Mouse (Mus musculus): ENCODE measurements around the gene Ttc34. TPM values are rescaled to one million over a fixed set of nuclear protein-coding genes. Genes with fewer than 3 reads are reported as not detected.

The Ttc34 gene
- total RNA-seq, 2 experiments from 2014 or later: 0.14 TPM; not detected in 1

GRCm38 (mm10) chr4:154856480-154856837 is 19.2 kb downstream of the Ttc34 start:
- intact Hi-C loops (cut with DNase I): no loop called here
- DNase-seq: no peak

- intact Hi-C loops (cut with DNase I): no loop called here
- no peak for DNase-seq
Observed at GRCm38 (mm10) chr4:154856882-154857281, 19.6 kb downstream of the Ttc34 start.

DNA sequence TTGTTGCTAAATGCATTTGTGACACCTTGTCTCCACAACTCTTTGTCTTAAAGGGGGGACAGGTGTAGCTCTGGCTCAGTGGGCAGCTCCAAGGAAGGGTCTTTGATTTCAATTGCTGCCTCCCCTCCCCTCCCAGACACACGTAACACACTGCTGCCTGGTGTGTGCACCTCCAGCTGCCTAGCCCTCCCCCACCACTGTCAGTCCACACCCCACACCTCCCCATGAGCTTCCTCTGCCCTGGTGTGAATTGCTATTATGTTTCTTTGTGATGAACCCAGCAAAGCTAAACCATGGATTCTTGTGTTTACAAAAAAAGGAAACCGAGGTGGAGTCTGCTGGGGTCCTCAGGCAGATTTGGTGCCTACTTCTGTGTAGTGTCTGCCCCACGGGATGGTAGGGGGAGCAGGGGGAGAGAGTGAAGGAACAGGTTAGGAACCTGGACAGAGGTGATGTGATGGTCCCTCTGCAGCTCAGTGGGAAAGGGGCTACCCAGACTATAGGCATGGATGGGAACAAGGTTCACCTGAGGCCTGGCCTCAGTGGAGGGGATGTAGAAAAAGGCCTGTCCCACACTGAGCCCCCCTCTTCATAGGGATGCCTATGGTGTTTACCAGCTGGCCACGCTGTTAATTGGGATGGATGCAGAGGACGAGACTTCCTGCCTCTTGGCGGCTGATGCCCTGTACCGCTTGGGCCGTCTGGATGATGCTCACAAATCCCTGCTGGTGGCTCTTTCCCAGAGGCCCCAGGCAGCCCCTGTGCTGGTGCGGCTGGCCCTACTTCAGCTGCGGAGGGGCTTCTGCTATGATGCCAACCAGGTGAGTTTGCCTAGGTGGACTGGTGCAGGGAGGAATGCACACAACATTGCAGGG is 20.3 kb downstream of the Ttc34 start:
- DNase-seq: no peak
- intact Hi-C loops (cut with DNase I): no loop called here

DNA sequence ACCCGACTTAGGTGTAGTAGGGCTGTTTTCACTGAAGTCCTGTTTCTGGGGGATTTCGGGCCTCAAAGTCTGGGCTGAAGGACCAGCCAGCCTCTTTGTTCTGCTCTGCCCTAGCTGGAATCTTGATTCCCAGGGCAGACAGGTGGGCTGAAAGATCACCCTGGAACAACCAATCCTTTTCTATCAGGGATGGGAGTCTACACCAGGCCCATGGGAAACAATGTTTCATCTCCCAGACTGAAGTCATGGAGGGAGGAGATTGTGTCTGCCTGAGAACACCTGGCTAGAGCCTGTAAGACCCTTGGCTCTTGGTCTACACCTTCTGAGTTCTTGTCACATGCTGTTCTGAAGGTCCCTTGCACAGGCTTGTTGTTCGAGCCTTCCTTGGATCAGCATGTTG is 21.3 kb downstream of the Ttc34 start:
- intact Hi-C loops (cut with DNase I): no loop called here
- no peak for DNase-seq

- intact Hi-C loops (cut with DNase I): no loop called here
- DNase-seq: no peak
Observed at GRCm38 (mm10) chr4:154861967-154862366, 24.7 kb downstream of the Ttc34 start.

DNA sequence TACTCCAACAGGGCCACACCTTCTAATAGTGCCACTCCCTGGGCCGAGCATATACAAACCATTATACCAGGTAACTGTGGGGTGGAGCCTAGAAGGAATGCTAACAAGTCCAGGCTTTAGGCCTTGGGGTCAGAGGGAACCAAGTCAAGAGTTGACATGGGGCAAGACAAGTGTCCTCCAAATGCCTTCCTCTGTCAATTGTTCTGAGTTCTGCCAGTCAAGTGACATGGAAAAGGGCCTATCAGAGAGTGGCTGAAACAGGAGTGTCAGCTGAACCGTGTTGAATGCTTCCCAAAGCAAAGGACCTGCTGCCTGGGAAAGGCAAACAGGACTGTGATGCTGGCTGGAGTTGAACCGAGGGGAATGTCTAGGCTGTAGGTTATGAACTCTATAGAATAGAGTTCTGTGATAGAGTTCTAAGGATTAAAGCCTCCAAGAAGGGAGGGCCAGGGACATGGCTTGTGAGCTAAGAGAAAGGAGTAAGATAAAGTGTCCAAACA is 26.2 kb downstream of the Ttc34 start:
- no peak for DNase-seq
- intact Hi-C loops (cut with DNase I): no loop called here

DNA sequence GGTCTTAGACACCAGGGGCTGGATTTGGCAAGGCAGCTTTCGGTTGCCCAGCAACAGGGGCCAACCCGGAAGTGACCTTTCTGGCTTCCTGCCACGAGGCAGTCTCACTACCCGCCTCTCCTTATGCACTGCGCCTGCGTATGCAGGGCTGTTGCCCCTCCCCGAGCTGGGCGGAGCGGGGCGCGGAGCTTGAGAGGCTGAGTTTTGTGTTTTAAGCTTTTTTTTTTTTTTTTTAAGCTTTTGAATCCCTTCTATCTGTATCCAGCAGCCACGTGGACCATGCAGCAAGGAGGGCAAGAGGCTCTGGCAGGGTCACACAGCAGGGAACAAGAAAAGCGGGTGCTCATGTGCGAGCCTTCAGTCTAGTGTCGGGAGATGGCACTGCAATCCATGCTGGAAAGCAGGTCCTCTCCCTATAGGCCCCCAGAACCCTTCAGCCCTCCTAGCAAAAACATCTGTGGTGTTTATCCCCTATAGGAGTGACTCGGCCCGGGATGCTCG is 27.1 kb downstream of the Ttc34 start:
- DNase-seq: peak; percentile 89 to 91
- intact Hi-C loops (cut with DNase I): no loop called here

DNA sequence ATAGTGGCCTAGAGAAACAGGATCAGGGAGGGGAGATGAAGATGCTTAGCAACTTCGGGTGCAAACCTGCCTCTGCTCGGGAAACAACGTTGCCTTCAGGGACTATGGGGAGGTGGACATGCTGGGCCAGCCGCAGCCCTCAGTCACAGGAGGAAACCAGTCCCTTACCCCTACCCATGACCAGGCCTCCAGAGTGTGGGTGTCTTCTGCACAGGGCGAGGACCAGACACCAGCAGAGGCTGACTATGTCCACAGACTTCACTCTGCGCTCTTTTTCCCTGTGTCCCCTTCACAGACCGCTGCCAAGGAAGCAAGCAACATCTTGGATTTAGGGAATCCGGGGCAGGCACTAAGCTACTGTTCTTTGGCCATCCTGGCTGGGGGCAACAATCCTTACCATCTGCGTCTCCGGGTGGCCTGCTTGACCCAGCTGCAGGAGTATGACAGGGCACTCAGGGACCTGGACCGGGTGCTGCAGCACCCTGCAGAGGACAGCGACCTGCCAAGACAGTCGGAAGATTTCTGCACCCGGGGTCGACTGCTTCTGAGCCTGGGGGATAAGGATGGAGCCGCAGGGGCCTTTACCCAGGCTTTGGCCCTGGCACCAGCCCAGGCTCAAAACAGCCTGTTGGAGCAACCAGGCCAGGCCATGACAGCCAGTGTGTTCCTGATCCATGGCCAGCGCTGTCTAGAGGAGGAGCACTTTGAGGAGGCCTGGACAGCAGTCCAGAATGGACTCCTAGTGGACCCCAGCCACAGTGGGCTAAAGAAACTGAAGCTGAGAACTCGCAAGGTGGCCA is 27.9 kb downstream of the Ttc34 start:
- intact Hi-C loops (cut with DNase I): no loop called here
- no peak for DNase-seq

DNA sequence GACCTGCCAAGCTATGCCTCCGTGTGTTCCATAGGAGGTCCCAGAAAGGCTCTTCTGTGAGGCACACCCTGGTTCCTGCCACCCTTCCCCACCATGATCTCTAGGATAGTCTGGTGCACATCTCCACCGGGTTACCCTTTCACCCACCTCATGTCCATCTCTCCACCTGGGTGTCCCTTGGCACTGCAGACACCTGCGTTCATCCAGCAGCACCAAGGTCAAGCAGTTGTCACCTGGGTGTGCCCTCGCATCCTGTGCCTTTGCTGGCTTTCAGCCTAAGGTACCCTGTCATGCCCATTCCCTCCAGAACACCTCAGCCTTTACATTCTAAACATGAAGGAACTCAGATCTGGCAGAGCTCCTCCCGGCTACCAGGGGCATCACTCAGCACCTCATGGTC is 29.1 kb downstream of the Ttc34 start:
- intact Hi-C loops (cut with DNase I): no loop called here
- no peak for DNase-seq

GRCm38 (mm10) chr4:154867257-154867656 is 30.0 kb downstream of the Ttc34 start:
- intact Hi-C loops (cut with DNase I): no loop called here
- no peak for DNase-seq

GRCm38 (mm10) chr4:154869440-154869839 is 32.2 kb downstream of the Ttc34 start, which contains the start of gene Mmel1:
TSS of gene Mmel1 (plus strand) at chr4:154869585.
- DNase-seq: no peak
- intact Hi-C loops (cut with DNase I): no loop called here

- DNase-seq: no peak
- intact Hi-C loops (cut with DNase I): loop anchor here (5.0 to 10.0 kb wide), 2 partner anchors 182 to 394 kb away; no protein-coding TSS in a partner anchor
Observed at GRCm38 (mm10) chr4:154870721-154871120, 33.5 kb downstream of the Ttc34 start.

GRCm38 (mm10) chr4:154871757-154872251 is 34.5 kb downstream of the Ttc34 start:
- intact Hi-C loops (cut with DNase I): loop anchor here (5.0 to 10.0 kb wide), 2 partner anchors 180 to 393 kb away; no protein-coding TSS in a partner anchor
- DNase-seq: no peak

DNA sequence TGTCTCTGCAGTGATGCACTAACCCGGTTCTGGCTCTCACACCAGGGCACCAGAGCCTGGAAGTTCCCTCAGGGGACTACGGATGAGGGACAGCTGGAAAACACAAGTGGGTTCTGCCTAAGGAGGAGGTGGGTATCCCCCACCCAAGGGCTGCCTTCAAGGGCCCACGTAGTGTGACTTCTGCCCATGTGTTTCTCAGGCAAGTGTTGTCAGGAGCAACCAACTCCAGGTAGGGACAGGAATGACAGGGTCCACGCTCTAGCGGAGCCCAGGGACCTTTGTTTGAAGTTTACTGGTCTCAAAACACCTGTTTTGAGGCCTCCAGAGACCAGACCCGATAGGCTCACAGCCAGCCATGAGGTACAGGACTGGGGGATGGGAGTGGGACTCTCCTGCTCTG is 35.9 kb downstream of the Ttc34 start:
- intact Hi-C loops (cut with DNase I): loop anchor here (5.0 to 10.0 kb wide), 2 partner anchors 179 to 392 kb away; no protein-coding TSS in a partner anchor
- no peak for DNase-seq

GRCm38 (mm10) chr4:154877864-154878548 is 40.7 kb downstream of the Ttc34 start:
- intact Hi-C loops (cut with DNase I): loop anchor here (1.0 to 10.0 kb wide), 5 partner anchors 29 to 387 kb away; partner anchors contain the start of genes Hes5 and Pank4
- DNase-seq: peak; percentile 90 to 96

GRCm38 (mm10) chr4:154880730-154881129 is 43.5 kb downstream of the Ttc34 start:
- DNase-seq: peak; percentile 38 to 49

DNA sequence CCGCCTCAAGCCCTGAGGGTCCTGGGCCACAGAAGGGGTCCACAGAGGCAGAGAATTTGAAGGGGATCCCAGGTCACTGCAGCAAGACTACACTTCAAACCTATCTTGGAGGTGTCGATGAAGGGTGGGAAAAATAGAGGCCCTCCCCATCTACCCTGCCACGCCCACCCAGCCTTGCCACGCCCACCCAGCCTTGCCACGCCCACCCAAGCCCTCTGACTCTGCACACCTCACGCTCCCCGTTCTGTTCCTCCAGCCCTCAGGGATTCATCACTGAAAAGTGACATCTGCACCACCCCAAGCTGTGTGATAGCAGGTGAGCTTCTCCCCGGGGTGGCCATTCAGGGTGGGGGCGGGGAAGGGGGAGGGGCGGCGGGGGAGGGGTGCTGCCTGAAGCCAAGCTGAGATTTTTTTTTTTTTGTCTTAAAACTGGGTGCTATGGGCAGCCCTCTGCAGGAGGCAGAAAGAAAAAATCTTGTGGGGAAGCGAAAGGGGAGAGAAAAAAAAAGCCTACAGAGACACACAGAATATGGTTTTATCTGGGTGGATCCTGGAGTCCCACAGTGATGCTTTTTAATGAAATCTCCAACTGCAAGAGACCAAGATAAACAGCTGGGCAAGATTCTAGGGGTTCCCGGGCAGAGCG is 44.9 kb downstream of the Ttc34 start:
- intact Hi-C loops (cut with DNase I): no loop called here
- DNase-seq: no peak

More at GRCm38 (mm10) chr4:154880730-154881129, 43.5 kb downstream of the Ttc34 start:
- intact Hi-C loops (cut with DNase I): no loop called here

DNA sequence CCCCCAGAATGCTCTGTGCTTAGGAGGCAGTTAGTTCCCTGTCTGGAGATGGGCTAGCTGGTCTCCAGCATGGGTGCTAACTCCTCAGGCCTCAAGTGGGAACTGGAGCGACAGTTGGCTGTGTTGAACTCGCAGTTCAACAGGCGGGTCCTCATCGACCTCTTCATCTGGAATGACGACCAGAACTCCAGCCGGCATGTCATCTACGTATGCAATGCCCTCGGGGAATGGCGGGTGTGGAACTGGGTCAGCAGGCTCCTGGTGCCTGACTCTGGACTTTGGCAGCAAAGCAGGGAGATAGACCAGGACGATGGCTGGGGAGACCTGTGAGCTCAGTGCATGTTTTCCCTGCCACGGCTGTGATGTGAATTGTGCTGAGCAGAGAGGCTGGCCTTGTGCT is 48.2 kb downstream of the Ttc34 start:
- no peak for DNase-seq
- intact Hi-C loops (cut with DNase I): no loop called here

- DNase-seq: no peak
- intact Hi-C loops (cut with DNase I): no loop called here
Observed at GRCm38 (mm10) chr4:154886876-154887592, 49.8 kb downstream of the Ttc34 start.

Measured in heart, postnatal 36 days (tissue).